Mouse (Mus musculus): ENCODE data around the gene Tspan9. TPM values are rescaled to one million over a fixed set of nuclear protein-coding genes. Genes with fewer than 3 reads are reported as not detected.
A peak's percentile ranks its signal among the peaks of the same experiment; 100 is the strongest.

The Tspan9 gene
- polyA plus RNA-seq, 1 experiment from 2014 or later = 130 TPM

GRCm38 (mm10) chr6:128136654-128137053 is 6.7 kb downstream of the Tspan9 start:
- no peak overlapping the region; the same call in 1 of the 2 replicates for H3K27ac ChIP-seq (replicated peaks; ENCODE audit: low read depth, low read length)
- no peak overlapping the region for H3K9ac ChIP-seq (ENCODE audit: low read depth, low read length)
- H3K4me3 ChIP-seq (ENCODE audit: low read depth, low read length) = no peak overlapping the region
- no peaks in the 10 kb centered on the region for H3K27me3 ChIP-seq (replicated peaks; ENCODE audit: control insufficient read depth, insufficient read depth, low read length)
- H3K36me3 ChIP-seq (ENCODE audit: control insufficient read depth, insufficient read depth, low read length) = no peaks in the 10 kb centered on the region
- H3K4me1 ChIP-seq (ENCODE audit: control insufficient read depth, insufficient read depth, low read length) = peaks cover 43% of the 10 kb centered on the region
- 42% methylated on average over 3 of the region's 3 CpGs for WGBS
- no peaks in the 10 kb centered on the region for H3K9me3 ChIP-seq (ENCODE audit: control insufficient read depth, low read length)
- no peak overlapping the region for H3K4me2 ChIP-seq (ENCODE audit: low read depth, low read length)
- ATAC-seq (ENCODE audit: low read depth) (no peak), DNase-seq (ENCODE audit: low spot score) (no peak)

GRCm38 (mm10) chr6:128135459-128135858 is 7.9 kb downstream of the Tspan9 start:
- H3K9me3 ChIP-seq (ENCODE audit: control insufficient read depth, low read length) = no peaks in the 10 kb centered on the region
- no peaks in the 10 kb centered on the region for H3K27me3 ChIP-seq (replicated peaks; ENCODE audit: control insufficient read depth, insufficient read depth, low read length)
- WGBS = 60% methylated on average over 5 of the region's 5 CpGs
- peaks cover 46% of the 10 kb centered on the region for H3K4me1 ChIP-seq (ENCODE audit: control insufficient read depth, insufficient read depth, low read length)
- H3K4me3 ChIP-seq (ENCODE audit: low read depth, low read length) = no peak overlapping the region
- no peaks in the 10 kb centered on the region for H3K36me3 ChIP-seq (ENCODE audit: control insufficient read depth, insufficient read depth, low read length)
- no peak overlapping the region for H3K9ac ChIP-seq (ENCODE audit: low read depth, low read length)
- no peak overlapping the region for H3K4me2 ChIP-seq (ENCODE audit: low read depth, low read length)
- no peak overlapping the region for H3K27ac ChIP-seq (replicated peaks; ENCODE audit: low read depth, low read length)
- DNase-seq (ENCODE audit: low spot score) (no peak), ATAC-seq (ENCODE audit: low read depth) (no peak)

- 62% methylated on average over 5 of the region's 5 CpGs for WGBS
- H3K4me1 ChIP-seq (ENCODE audit: control insufficient read depth, insufficient read depth, low read length) = peaks cover 48% of the 10 kb centered on the region
These were observed 8.4 kb downstream of the Tspan9 start for GRCm38 (mm10) chr6:128135006-128135405.

GRCm38 (mm10) chr6:128134196-128134924 is 9.0 kb downstream of the Tspan9 start:
- Histone ChIP-seq H3K9ac (ENCODE audit: low read depth, low read length) (no peak overlapping the region), H3K4me2 (ENCODE audit: low read depth, low read length) (no peak overlapping the region), H3K36me3 (ENCODE audit: control insufficient read depth, insufficient read depth, low read length) (no peaks in the 10 kb centered on the region), H3K27ac (replicated peaks; ENCODE audit: low read depth, low read length) (peak overlapping the region; percentile 46), H3K9me3 (ENCODE audit: control insufficient read depth, low read length) (no peaks in the 10 kb centered on the region), H3K27me3 (replicated peaks; ENCODE audit: control insufficient read depth, insufficient read depth, low read length) (no peaks in the 10 kb centered on the region), H3K4me3 (ENCODE audit: low read depth, low read length) (no peak overlapping the region), H3K4me1 (ENCODE audit: control insufficient read depth, insufficient read depth, low read length) (peaks cover 52% of the 10 kb centered on the region)
- 28% methylated on average over 8 of the region's 8 CpGs for WGBS
- ATAC-seq (ENCODE audit: low read depth) (no peak), DNase-seq (ENCODE audit: low spot score) (no peak)

More at GRCm38 (mm10) chr6:128135006-128135405, 8.4 kb downstream of the Tspan9 start:
- Histone ChIP-seq H3K36me3 (ENCODE audit: control insufficient read depth, insufficient read depth, low read length) (no peaks in the 10 kb centered on the region), H3K9ac (ENCODE audit: low read depth, low read length) (no peak overlapping the region), H3K27ac (replicated peaks; ENCODE audit: low read depth, low read length) (no peak overlapping the region), H3K27me3 (replicated peaks; ENCODE audit: control insufficient read depth, insufficient read depth, low read length) (no peaks in the 10 kb centered on the region), H3K4me3 (ENCODE audit: low read depth, low read length) (no peak overlapping the region), H3K4me2 (ENCODE audit: low read depth, low read length) (no peak overlapping the region), H3K9me3 (ENCODE audit: control insufficient read depth, low read length) (no peaks in the 10 kb centered on the region)
- ATAC-seq (ENCODE audit: low read depth) = no peak
- no peak for DNase-seq (ENCODE audit: low spot score)

- ATAC-seq (ENCODE audit: low read depth) = no peak
- 60% methylated on average over 10 of the region's 10 CpGs for WGBS
- Histone ChIP-seq H3K4me3 (ENCODE audit: low read depth, low read length) (no peak overlapping the region), H3K9me3 (ENCODE audit: control insufficient read depth, low read length) (no peaks in the 10 kb centered on the region), H3K9ac (ENCODE audit: low read depth, low read length) (no peak overlapping the region), H3K4me1 (ENCODE audit: control insufficient read depth, insufficient read depth, low read length) (peaks cover 58% of the 10 kb centered on the region), H3K36me3 (ENCODE audit: control insufficient read depth, insufficient read depth, low read length) (no peaks in the 10 kb centered on the region), H3K27me3 (replicated peaks; ENCODE audit: control insufficient read depth, insufficient read depth, low read length) (no peaks in the 10 kb centered on the region), H3K4me2 (ENCODE audit: low read depth, low read length) (no peak overlapping the region), H3K27ac (replicated peaks; ENCODE audit: low read depth, low read length) (peak overlapping the region; percentile 46)
- DNase-seq (ENCODE audit: low spot score) = no peak
These were observed 9.7 kb downstream of the Tspan9 start for GRCm38 (mm10) chr6:128133679-128134191.

GRCm38 (mm10) chr6:128132581-128132980 is 10.8 kb downstream of the Tspan9 start:
- H3K4me2 ChIP-seq (ENCODE audit: low read depth, low read length) = no peak overlapping the region
- no peaks in the 10 kb centered on the region for H3K27me3 ChIP-seq (replicated peaks; ENCODE audit: control insufficient read depth, insufficient read depth, low read length)
- H3K36me3 ChIP-seq (ENCODE audit: control insufficient read depth, insufficient read depth, low read length) = no peaks in the 10 kb centered on the region
- ATAC-seq (ENCODE audit: low read depth) = peak; percentile 74
- H3K9ac ChIP-seq (ENCODE audit: low read depth, low read length) = no peak overlapping the region
- WGBS = 82% methylated on average over 6 of the region's 6 CpGs
- H3K27ac ChIP-seq (replicated peaks; ENCODE audit: low read depth, low read length) = no peak overlapping the region
- peak; percentile 72 for DNase-seq (ENCODE audit: low spot score)
- H3K4me3 ChIP-seq (ENCODE audit: low read depth, low read length) = no peak overlapping the region
- peaks cover 59% of the 10 kb centered on the region for H3K4me1 ChIP-seq (ENCODE audit: control insufficient read depth, insufficient read depth, low read length)
- H3K9me3 ChIP-seq (ENCODE audit: control insufficient read depth, low read length) = no peaks in the 10 kb centered on the region

- no peak overlapping the region for H3K9ac ChIP-seq (ENCODE audit: low read depth, low read length)
- H3K9me3 ChIP-seq (ENCODE audit: control insufficient read depth, low read length) = no peaks in the 10 kb centered on the region
- H3K4me3 ChIP-seq (ENCODE audit: low read depth, low read length) = no peak overlapping the region
- 41% methylated on average over 2 of the region's 2 CpGs for WGBS
- no peak for DNase-seq (ENCODE audit: low spot score)
- no peak overlapping the region for H3K27ac ChIP-seq (replicated peaks; ENCODE audit: low read depth, low read length)
- ATAC-seq (ENCODE audit: low read depth) = no peak
- no peaks in the 10 kb centered on the region for H3K36me3 ChIP-seq (ENCODE audit: control insufficient read depth, insufficient read depth, low read length)
- peaks cover 49% of the 10 kb centered on the region for H3K4me1 ChIP-seq (ENCODE audit: control insufficient read depth, insufficient read depth, low read length)
- H3K27me3 ChIP-seq (replicated peaks; ENCODE audit: control insufficient read depth, insufficient read depth, low read length) = no peaks in the 10 kb centered on the region
- H3K4me2 ChIP-seq (ENCODE audit: low read depth, low read length) = no peak overlapping the region
These were observed 12.0 kb downstream of the Tspan9 start for GRCm38 (mm10) chr6:128131390-128131789.

- Histone ChIP-seq H3K4me3 (ENCODE audit: low read depth, low read length) (no peak overlapping the region), H3K9ac (ENCODE audit: low read depth, low read length) (no peak overlapping the region), H3K9me3 (ENCODE audit: control insufficient read depth, low read length) (no peaks in the 10 kb centered on the region), H3K27ac (replicated peaks; ENCODE audit: low read depth, low read length) (no peak overlapping the region), H3K27me3 (replicated peaks; ENCODE audit: control insufficient read depth, insufficient read depth, low read length) (no peaks in the 10 kb centered on the region), H3K4me1 (ENCODE audit: control insufficient read depth, insufficient read depth, low read length) (peaks cover 42% of the 10 kb centered on the region), H3K36me3 (ENCODE audit: control insufficient read depth, insufficient read depth, low read length) (no peaks in the 10 kb centered on the region), H3K4me2 (ENCODE audit: low read depth, low read length) (no peak overlapping the region)
- DNase-seq (ENCODE audit: low spot score) (no peak), ATAC-seq (ENCODE audit: low read depth) (no peak)
- 78% methylated on average over 4 of the region's 4 CpGs for WGBS
These were observed 12.7 kb downstream of the Tspan9 start for GRCm38 (mm10) chr6:128130686-128131085.

GRCm38 (mm10) chr6:128129382-128129781 is 14.0 kb downstream of the Tspan9 start:
- no peaks in the 10 kb centered on the region for H3K36me3 ChIP-seq (ENCODE audit: control insufficient read depth, insufficient read depth, low read length)
- ATAC-seq (ENCODE audit: low read depth) = no peak
- no peak for DNase-seq (ENCODE audit: low spot score)
- H3K4me3 ChIP-seq (ENCODE audit: low read depth, low read length) = no peak overlapping the region
- no peaks in the 10 kb centered on the region for H3K9me3 ChIP-seq (ENCODE audit: control insufficient read depth, low read length)
- H3K9ac ChIP-seq (ENCODE audit: low read depth, low read length) = no peak overlapping the region
- peaks cover 33% of the 10 kb centered on the region for H3K4me1 ChIP-seq (ENCODE audit: control insufficient read depth, insufficient read depth, low read length)
- WGBS = 36% methylated on average over 5 of the region's 5 CpGs
- no peak overlapping the region for H3K4me2 ChIP-seq (ENCODE audit: low read depth, low read length)
- H3K27me3 ChIP-seq (replicated peaks; ENCODE audit: control insufficient read depth, insufficient read depth, low read length) = no peaks in the 10 kb centered on the region
- no peak overlapping the region for H3K27ac ChIP-seq (replicated peaks; ENCODE audit: low read depth, low read length)
